Mouse (Mus musculus) bone marrow macrophage, adult 2 months (primary cell): ENCODE measurements around the gene Ncf4.
"Not testable (repeated sequence)": the region's sequence is repeated elsewhere in the genome, so short reads cannot be mapped to it uniquely, and the experiment has no call there.

ENCODE experiments used
- CTCF ChIP-seq: IDR thresholded peaks from 2 replicates; pipeline ENCODE4 v1.5.1; 2012; ENCODE audit warnings: low read depth, mild to moderate bottlenecking, low read length, moderate library complexity
- POLR2A ChIP-seq: IDR thresholded peaks from 2 replicates; pipeline ENCODE4 v1.6.1; 2012; ENCODE audit warnings: mild to moderate bottlenecking, low read depth, low read length, borderline replicate concordance

DNA sequence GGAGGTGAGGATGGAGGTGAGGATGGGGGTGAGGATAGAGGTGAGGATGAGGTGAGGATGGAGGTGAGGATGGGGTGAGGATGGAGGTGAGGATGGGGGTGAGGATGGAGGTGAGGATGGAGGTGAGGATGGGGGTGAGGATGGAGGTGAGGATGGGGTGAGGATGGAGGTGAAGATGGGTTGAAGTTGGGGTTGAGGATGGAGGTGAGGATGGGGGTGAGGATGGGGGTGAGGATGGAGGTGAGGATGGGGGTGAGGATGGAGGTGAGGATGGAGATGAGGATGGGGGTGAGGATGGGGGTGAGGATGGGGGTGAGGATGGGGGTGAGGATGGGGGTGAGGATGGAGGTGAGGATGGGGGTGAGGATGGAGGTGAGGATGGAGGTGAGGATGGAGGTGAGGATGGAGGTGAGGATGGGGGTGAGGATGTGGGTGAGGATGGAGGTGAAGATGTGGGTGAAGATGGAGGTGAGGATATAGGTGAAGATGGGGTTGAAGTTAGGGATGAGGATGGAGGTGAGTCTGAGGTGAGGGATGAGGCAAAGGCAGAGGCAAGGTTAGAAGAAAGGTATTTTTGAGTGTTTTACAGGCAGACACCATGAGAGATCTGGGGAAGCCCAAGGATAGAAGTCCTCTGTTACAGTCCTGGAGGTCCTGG lies 12.1 kb downstream of the Ncf4 start:
- TF ChIP-seq POLR2A, CTCF: not testable (repeated sequence)
